Mouse (Mus musculus): Measurements from ENCODE around the gene Cachd1. TPM values are rescaled to one million over a fixed set of nuclear protein-coding genes. Genes with fewer than 3 reads are reported as not detected.
A peak's percentile ranks its signal among the peaks of the same experiment; 100 is the strongest.

Gene Cachd1
- polyA plus RNA-seq, 1 experiment from 2014 or later: 25.2 TPM

GRCm38 (mm10) chr4:101035131-101035530 lies 258.7 kb downstream of the Cachd1 start:
- H3K36me3 ChIP-seq (ENCODE audit: control insufficient read depth, insufficient read depth, low read length): no peaks in the 10 kb centered on the region
- H3K27ac ChIP-seq (replicated peaks; ENCODE audit: low read depth, low read length): no peak overlapping the region
- WGBS: 76% methylated on average over 5 of the region's 5 CpGs
- no peak overlapping the region for H3K4me3 ChIP-seq (ENCODE audit: low read depth, low read length)
- H3K27me3 ChIP-seq (replicated peaks; ENCODE audit: control insufficient read depth, insufficient read depth, low read length): no peaks in the 10 kb centered on the region
- H3K9me3 ChIP-seq (ENCODE audit: control insufficient read depth, low read length): no peaks in the 10 kb centered on the region
- no peak for ATAC-seq (ENCODE audit: low read depth)
- H3K9ac ChIP-seq (ENCODE audit: low read depth, low read length): no peak overlapping the region
- DNase-seq (ENCODE audit: low spot score): peak; percentile 22
- H3K4me1 ChIP-seq (ENCODE audit: control insufficient read depth, insufficient read depth, low read length): no peaks in the 10 kb centered on the region
- H3K4me2 ChIP-seq (ENCODE audit: low read depth, low read length): no peak overlapping the region

GRCm38 (mm10) chr4:101037156-101037555 lies 260.7 kb downstream of the Cachd1 start:
- Histone ChIP-seq H3K27ac (replicated peaks; ENCODE audit: low read depth, low read length) (no peak overlapping the region), H3K9me3 (ENCODE audit: control insufficient read depth, low read length) (no peaks in the 10 kb centered on the region), H3K9ac (ENCODE audit: low read depth, low read length) (no peak overlapping the region), H3K4me3 (ENCODE audit: low read depth, low read length) (no peak overlapping the region), H3K36me3 (ENCODE audit: control insufficient read depth, insufficient read depth, low read length) (no peaks in the 10 kb centered on the region), H3K27me3 (replicated peaks; ENCODE audit: control insufficient read depth, insufficient read depth, low read length) (no peaks in the 10 kb centered on the region), H3K4me1 (ENCODE audit: control insufficient read depth, insufficient read depth, low read length) (no peaks in the 10 kb centered on the region), H3K4me2 (ENCODE audit: low read depth, low read length) (no peak overlapping the region)
- DNase-seq (ENCODE audit: low spot score): no peak
- WGBS: 67% methylated on average over 7 of the region's 7 CpGs
- no peak for ATAC-seq (ENCODE audit: low read depth)

- no peaks in the 10 kb centered on the region for H3K36me3 ChIP-seq (ENCODE audit: control insufficient read depth, insufficient read depth, low read length)
- H3K4me2 ChIP-seq (ENCODE audit: low read depth, low read length): no peak overlapping the region
- peak; percentile 80 for ATAC-seq (ENCODE audit: low read depth)
- no peaks in the 10 kb centered on the region for H3K27me3 ChIP-seq (replicated peaks; ENCODE audit: control insufficient read depth, insufficient read depth, low read length)
- no peak overlapping the region for H3K4me3 ChIP-seq (ENCODE audit: low read depth, low read length)
- no peaks in the 10 kb centered on the region for H3K9me3 ChIP-seq (ENCODE audit: control insufficient read depth, low read length)
- 68% methylated on average over 2 of the region's 2 CpGs for WGBS
- peak; percentile 78 for DNase-seq (ENCODE audit: low spot score)
- no peak overlapping the region for H3K27ac ChIP-seq (replicated peaks; ENCODE audit: low read depth, low read length)
- no peaks in the 10 kb centered on the region for H3K4me1 ChIP-seq (ENCODE audit: control insufficient read depth, insufficient read depth, low read length)
- no peak overlapping the region for H3K9ac ChIP-seq (ENCODE audit: low read depth, low read length)
Measured at GRCm38 (mm10) chr4:101043691-101044090, 267.2 kb downstream of the Cachd1 start.

GRCm38 (mm10) chr4:101044149-101044548 lies 267.7 kb downstream of the Cachd1 start:
- H3K4me2 ChIP-seq (ENCODE audit: low read depth, low read length): no peak overlapping the region
- no peak overlapping the region for H3K9ac ChIP-seq (ENCODE audit: low read depth, low read length)
- ATAC-seq (ENCODE audit: low read depth): no peak
- no peaks in the 10 kb centered on the region for H3K9me3 ChIP-seq (ENCODE audit: control insufficient read depth, low read length)
- peak; percentile 55 for DNase-seq (ENCODE audit: low spot score)
- no peak overlapping the region for H3K4me3 ChIP-seq (ENCODE audit: low read depth, low read length)
- H3K27ac ChIP-seq (replicated peaks; ENCODE audit: low read depth, low read length): no peak overlapping the region
- no peaks in the 10 kb centered on the region for H3K27me3 ChIP-seq (replicated peaks; ENCODE audit: control insufficient read depth, insufficient read depth, low read length)
- no peaks in the 10 kb centered on the region for H3K36me3 ChIP-seq (ENCODE audit: control insufficient read depth, insufficient read depth, low read length)
- H3K4me1 ChIP-seq (ENCODE audit: control insufficient read depth, insufficient read depth, low read length): no peaks in the 10 kb centered on the region

GRCm38 (mm10) chr4:101046576-101046975 lies 270.1 kb downstream of the Cachd1 start:
- Histone ChIP-seq H3K27me3 (replicated peaks; ENCODE audit: control insufficient read depth, insufficient read depth, low read length) (no peaks in the 10 kb centered on the region), H3K4me2 (ENCODE audit: low read depth, low read length) (no peak overlapping the region), H3K36me3 (ENCODE audit: control insufficient read depth, insufficient read depth, low read length) (no peaks in the 10 kb centered on the region), H3K9me3 (ENCODE audit: control insufficient read depth, low read length) (no peaks in the 10 kb centered on the region), H3K4me3 (ENCODE audit: low read depth, low read length) (no peak overlapping the region), H3K27ac (replicated peaks; ENCODE audit: low read depth, low read length) (no peak overlapping the region), H3K4me1 (ENCODE audit: control insufficient read depth, insufficient read depth, low read length) (no peaks in the 10 kb centered on the region), H3K9ac (ENCODE audit: low read depth, low read length) (no peak overlapping the region)
- DNase-seq (ENCODE audit: low spot score) (no peak), ATAC-seq (ENCODE audit: low read depth) (no peak)
- WGBS: 68% methylated on average over 4 of the region's 4 CpGs

GRCm38 (mm10) chr4:101062146-101062545 lies 285.7 kb downstream of the Cachd1 start:
- DNase-seq (ENCODE audit: low spot score): no peak
- H3K27ac ChIP-seq (replicated peaks; ENCODE audit: low read depth, low read length): no peak overlapping the region
- H3K4me1 ChIP-seq (ENCODE audit: control insufficient read depth, insufficient read depth, low read length): no peaks in the 10 kb centered on the region
- no peak for ATAC-seq (ENCODE audit: low read depth)
- no peak overlapping the region for H3K9ac ChIP-seq (ENCODE audit: low read depth, low read length)
- WGBS: 76% methylated on average over 2 of the region's 2 CpGs
- H3K36me3 ChIP-seq (ENCODE audit: control insufficient read depth, insufficient read depth, low read length): no peaks in the 10 kb centered on the region
- no peak overlapping the region for H3K4me2 ChIP-seq (ENCODE audit: low read depth, low read length)
- H3K9me3 ChIP-seq (ENCODE audit: control insufficient read depth, low read length): no peaks in the 10 kb centered on the region
- H3K4me3 ChIP-seq (ENCODE audit: low read depth, low read length): no peak overlapping the region
- H3K27me3 ChIP-seq (replicated peaks; ENCODE audit: control insufficient read depth, insufficient read depth, low read length): no peaks in the 10 kb centered on the region

GRCm38 (mm10) chr4:101066401-101066800 lies 289.9 kb downstream of the Cachd1 start:
- Histone ChIP-seq H3K9ac (ENCODE audit: low read depth, low read length) (no peak overlapping the region), H3K36me3 (ENCODE audit: control insufficient read depth, insufficient read depth, low read length) (no peaks in the 10 kb centered on the region), H3K27ac (replicated peaks; ENCODE audit: low read depth, low read length) (no peak overlapping the region), H3K9me3 (ENCODE audit: control insufficient read depth, low read length) (no peaks in the 10 kb centered on the region), H3K4me3 (ENCODE audit: low read depth, low read length) (no peak overlapping the region), H3K4me2 (ENCODE audit: low read depth, low read length) (no peak overlapping the region), H3K4me1 (ENCODE audit: control insufficient read depth, insufficient read depth, low read length) (peaks cover 9% of the 10 kb centered on the region; the same call in 1 of the 2 replicates), H3K27me3 (replicated peaks; ENCODE audit: control insufficient read depth, insufficient read depth, low read length) (no peaks in the 10 kb centered on the region)
- DNase-seq (ENCODE audit: low spot score) (peak; percentile 26), ATAC-seq (ENCODE audit: low read depth) (no peak)
- WGBS: 49% methylated on average over 5 of the region's 5 CpGs

- Histone ChIP-seq H3K4me1 (ENCODE audit: control insufficient read depth, insufficient read depth, low read length) (peaks cover 9% of the 10 kb centered on the region; the same call in 1 of the 2 replicates), H3K36me3 (ENCODE audit: control insufficient read depth, insufficient read depth, low read length) (no peaks in the 10 kb centered on the region), H3K9me3 (ENCODE audit: control insufficient read depth, low read length) (no peaks in the 10 kb centered on the region), H3K9ac (ENCODE audit: low read depth, low read length) (peak within 1 kb of the TSS; percentile 84), H3K4me2 (ENCODE audit: low read depth, low read length) (peak within 1 kb of the TSS; percentile 93), H3K27ac (replicated peaks; ENCODE audit: low read depth, low read length) (peak within 1 kb of the TSS; percentile 55), H3K27me3 (replicated peaks; ENCODE audit: control insufficient read depth, insufficient read depth, low read length) (no peaks in the 10 kb centered on the region), H3K4me3 (ENCODE audit: low read depth, low read length) (peak within 1 kb of the TSS; percentile 87)
- peak; percentile 84 for ATAC-seq (ENCODE audit: low read depth)
- under 1% methylated on average over 10 of the region's 54 CpGs for WGBS
- DNase-seq (ENCODE audit: low spot score): peak; percentile 75
Measured at GRCm38 (mm10) chr4:101068786-101069153, 292.3 kb downstream of the Cachd1 start, which contains the start of gene Raver2. Gene Raver2 (plus strand): TSS chr4:101068983.

GRCm38 (mm10) chr4:101069154-101069971 lies 292.9 kb downstream of the Cachd1 start:
- Histone ChIP-seq H3K36me3 (ENCODE audit: control insufficient read depth, insufficient read depth, low read length) (no peaks in the 10 kb centered on the region), H3K27me3 (replicated peaks; ENCODE audit: control insufficient read depth, insufficient read depth, low read length) (no peaks in the 10 kb centered on the region), H3K4me3 (ENCODE audit: low read depth, low read length) (peak overlapping the region; percentile 87), H3K27ac (replicated peaks; ENCODE audit: low read depth, low read length) (peak overlapping the region; percentile 55), H3K9me3 (ENCODE audit: control insufficient read depth, low read length) (no peaks in the 10 kb centered on the region), H3K4me2 (ENCODE audit: low read depth, low read length) (peak overlapping the region; percentile 93), H3K9ac (ENCODE audit: low read depth, low read length) (peak overlapping the region; percentile 84), H3K4me1 (ENCODE audit: control insufficient read depth, insufficient read depth, low read length) (peaks cover 9% of the 10 kb centered on the region; the same call in 1 of the 2 replicates)
- WGBS: under 1% methylated on average over 42 of the region's 55 CpGs
- ATAC-seq (ENCODE audit: low read depth): peak; percentile 56
- peak; percentile 70 for DNase-seq (ENCODE audit: low spot score)
